Mouse (Mus musculus) neural tube, embryonic 11.5 days (tissue): ENCODE data around the gene Fam120a. TPM values are rescaled to one million over a fixed set of nuclear protein-coding genes. Genes with fewer than 3 reads are reported as not detected.

Experiments
- polyA plus RNA-seq: library from polyadenylated mRNA; unstranded; fragments of >200 nt; fragmentation: Nextera tagmentation; extraction: Ambion mirVana; gene quantifications from 2 replicates; pipeline ENCODE4 v1.2.1, GENCODE M21; 2014

Fam120a gene
- polyA plus RNA-seq, 1 experiment from 2014 or later, result 18.6 TPM

Other genes with a start within 250 kb of the Fam120a start
- 11.8 and 12.2 TPM in 2 replicates for gene Phf2, start 96.9 kb downstream of the Fam120a start, polyA plus RNA-seq
- 9.5 and 10.7 TPM in 2 replicates for gene Wnk2, start 180.0 kb upstream of the Fam120a start, polyA plus RNA-seq
- 20.4 TPM in 2 replicates for gene Ninj1, start 219.5 kb upstream of the Fam120a start, polyA plus RNA-seq
- 19.7 and 22.9 TPM in 2 replicates for gene Card19, start 248.0 kb upstream of the Fam120a start, polyA plus RNA-seq